Mouse (Mus musculus) heart, adult 2 months (tissue): ENCODE measurements around the gene Olfr695. TPM values are rescaled to one million over a fixed set of nuclear protein-coding genes. Genes with fewer than 3 reads are reported as not detected.
"Not testable (repeated sequence)": the region's sequence is repeated elsewhere in the genome, so short reads cannot be mapped to it uniquely, and the experiment has no call there.

Source experiments
- DNase-seq, 2 experiments: peaks; one replicate each; pipeline ENCODE4 v3.0.0; 2021
- H3K27ac ChIP-seq: fragments of 200-600 bp; 2 replicates; pipeline ENCODE4 v1.8.1; 2022
- H3K27me3 ChIP-seq: fragments of 200-500 bp; 2 replicates; pipeline ENCODE4 v1.6.1; 2012; ENCODE audit warnings: mild to moderate bottlenecking, low read length, inconsistent platforms, mixed read lengths; ENCODE audit not compliant: control insufficient read depth, insufficient read depth
- H3K36me3 ChIP-seq: fragments of 200-500 bp; 2 replicates; pipeline ENCODE4 v1.6.1; 2012; ENCODE audit warnings: low read length, inconsistent platforms; ENCODE audit not compliant: control insufficient read depth, insufficient read depth
- H3K4me1 ChIP-seq: fragments of 200-500 bp; 2 replicates; pipeline ENCODE4 v1.6.1; 2011; ENCODE audit warnings: low read length; ENCODE audit not compliant: control insufficient read depth, insufficient read depth
- H3K4me3 ChIP-seq: fragments of 200-600 bp; 2 replicates; pipeline ENCODE4 v1.8.1; 2022
- H3K79me2 ChIP-seq: fragments of 200-500 bp; replicated peaks from 2 replicates; pipeline ENCODE4 v1.6.1; 2012; ENCODE audit warnings: mild to moderate bottlenecking, inconsistent platforms, low read length, moderate library complexity, mixed read lengths; ENCODE audit not compliant: control insufficient read depth, insufficient read depth
- H3K9ac ChIP-seq: fragments of 200-500 bp; 2 replicates; pipeline ENCODE4 v1.6.1; 2012; ENCODE audit warnings: low read depth, mild to moderate bottlenecking, control low read depth, inconsistent platforms, low read length, mixed read lengths
- CTCF ChIP-seq: fragments of 200-600 bp; IDR thresholded peaks from 2 replicates; pipeline ENCODE4 v1.8.1; 2022; ENCODE audit warnings: antibody characterized with exemption, mild to moderate bottlenecking, moderate library complexity
- EP300 ChIP-seq: fragments of 200-500 bp; IDR thresholded peaks from 2 replicates; pipeline ENCODE4 v1.6.1; 2011; ENCODE audit warnings: low read depth, low read length, control low read depth; ENCODE audit not compliant: insufficient read depth
- POLR2A ChIP-seq: fragments of 200-500 bp; IDR thresholded peaks from 2 replicates; pipeline ENCODE4 v1.6.1; 2011; ENCODE audit warnings: mild to moderate bottlenecking, low read depth, low read length, control low read depth; ENCODE audit not compliant: insufficient read depth
- WGBS: fragments of 180-500 bp; shearing (Covaris S2); methylation state at CpG from one replicate; pipeline ENCODE4 v1.1.7; 2018; 5-methylcytosine and 5-hydroxymethylcytosine counted together
- intact Hi-C: fragments of 180-260 bp; cut with DNase I; formaldehyde crosslinking; loops from one replicate; pipeline ENCODE4 v1.15.1; 2025
- polyA plus RNA-seq: library from polyadenylated mRNA; depleted of rRNA; stranded (reverse); fragments of >200 nt; gene quantifications from 2 replicates; pipeline ENCODE4 v1.2.3, GENCODE M21; 2012
- total RNA-seq, 2 experiments: library from RNA; stranded (reverse); gene quantifications; 2 replicates each; pipeline ENCODE4 v1.2.3; 2021

The Olfr695 gene
- total and polyA plus RNA-seq, 3 experiments, result not detected

- no peak for DNase-seq
- TF ChIP-seq POLR2A, result no peak
- TF ChIP-seq EP300, result no peak
- TF ChIP-seq CTCF, result no peak
- Histone ChIP-seq H3K9ac (no peak overlapping the region), H3K4me3 (no peak overlapping the region), H3K4me1 (no peaks in the 10 kb centered on the region), H3K79me2 (no peaks in the 10 kb centered on the region), H3K27me3 (no peaks in the 10 kb centered on the region), H3K27ac (no peak overlapping the region), H3K36me3 (no peaks in the 10 kb centered on the region)
- 66% methylated on average over 2 of the region's 2 CpGs for WGBS
- intact Hi-C loops, result no loop called here
These were observed 17.5 kb upstream of the Olfr695 start for GRCm38 (mm10) chr7:106733717-106734116.

DNA sequence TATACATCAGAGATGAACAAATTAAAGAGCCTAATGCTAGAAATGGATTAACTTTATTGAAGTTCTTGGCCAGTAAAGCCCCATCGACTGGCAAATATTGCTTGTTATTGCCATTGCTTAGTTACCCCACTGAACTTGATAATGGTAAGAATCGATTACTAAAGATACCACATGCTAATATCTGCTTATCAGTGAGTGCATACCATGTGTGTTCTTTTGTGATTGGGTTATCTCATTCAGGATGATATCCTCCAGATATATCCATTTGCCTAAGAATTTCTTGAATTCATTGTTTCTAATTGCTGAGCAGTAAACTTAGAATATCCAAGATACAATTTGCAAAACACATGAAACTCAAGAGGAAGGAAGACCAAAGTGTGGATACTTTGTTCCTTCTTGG is 9.5 kb upstream of the Olfr695 start:
- H3K4me3 ChIP-seq, H3K79me2 ChIP-seq, H3K9ac ChIP-seq, intact Hi-C loops, H3K27me3 ChIP-seq, H3K27ac ChIP-seq, H3K36me3 ChIP-seq, H3K4me1 ChIP-seq, DNase-seq: not testable (repeated sequence)
- 72% methylated on average over 2 of the region's 2 CpGs for WGBS

DNA sequence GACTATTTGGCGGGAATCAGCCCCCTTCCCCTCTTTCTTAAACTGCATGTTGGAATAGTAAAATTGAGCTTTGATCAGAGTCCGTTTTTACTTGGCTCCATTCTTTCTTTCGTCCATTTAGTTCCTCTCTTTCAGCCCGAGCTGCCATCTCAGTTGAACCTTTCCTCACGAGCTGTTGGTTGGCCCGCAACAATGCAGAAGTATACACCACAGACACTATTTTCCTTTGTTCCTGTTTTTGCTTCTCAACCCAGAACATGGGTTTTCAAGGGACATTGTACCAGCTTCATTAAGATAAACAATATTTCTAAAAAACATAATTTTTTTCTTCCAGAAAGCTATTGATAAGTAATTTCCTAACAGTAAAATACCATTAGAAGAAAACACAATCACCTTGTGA is 4.7 kb downstream of the Olfr695 start:
- Histone ChIP-seq H3K79me2 (no peaks in the 10 kb centered on the region), H3K27ac (no peak overlapping the region), H3K4me3 (no peak overlapping the region), H3K27me3 (no peaks in the 10 kb centered on the region), H3K4me1 (no peaks in the 10 kb centered on the region), H3K36me3 (no peaks in the 10 kb centered on the region), H3K9ac (no peak overlapping the region)
- no peak for DNase-seq
- WGBS, result 75% methylated on average over 6 of the region's 6 CpGs
- intact Hi-C loops, result no loop called here
- no peak for TF ChIP-seq EP300
- no peak for TF ChIP-seq POLR2A
- TF ChIP-seq CTCF, result no peak

GRCm38 (mm10) chr7:106707705-106708104 is 8.5 kb downstream of the Olfr695 start:
- intact Hi-C loops, H3K36me3 ChIP-seq, H3K4me1 ChIP-seq, DNase-seq, H3K9ac ChIP-seq, H3K27ac ChIP-seq, H3K27me3 ChIP-seq, H3K4me3 ChIP-seq, H3K79me2 ChIP-seq: not testable (repeated sequence)
- 89% methylated on average over 10 of the region's 10 CpGs for WGBS

GRCm38 (mm10) chr7:106696891-106697290 is 19.3 kb downstream of the Olfr695 start:
- H3K9ac ChIP-seq, result no peak overlapping the region
- no peak for TF ChIP-seq EP300
- no peak for TF ChIP-seq POLR2A
- no peak for TF ChIP-seq CTCF
- H3K36me3 ChIP-seq, result no peaks in the 10 kb centered on the region
- intact Hi-C loops, result no loop called here
- DNase-seq, result no peak
- no peaks in the 10 kb centered on the region for H3K79me2 ChIP-seq
- H3K27ac ChIP-seq, result no peak overlapping the region
- no peaks in the 10 kb centered on the region for H3K27me3 ChIP-seq
- no peak overlapping the region for H3K4me3 ChIP-seq
- H3K4me1 ChIP-seq, result no peaks in the 10 kb centered on the region
- 69% methylated on average over 1 of the region's 1 CpGs for WGBS

DNA sequence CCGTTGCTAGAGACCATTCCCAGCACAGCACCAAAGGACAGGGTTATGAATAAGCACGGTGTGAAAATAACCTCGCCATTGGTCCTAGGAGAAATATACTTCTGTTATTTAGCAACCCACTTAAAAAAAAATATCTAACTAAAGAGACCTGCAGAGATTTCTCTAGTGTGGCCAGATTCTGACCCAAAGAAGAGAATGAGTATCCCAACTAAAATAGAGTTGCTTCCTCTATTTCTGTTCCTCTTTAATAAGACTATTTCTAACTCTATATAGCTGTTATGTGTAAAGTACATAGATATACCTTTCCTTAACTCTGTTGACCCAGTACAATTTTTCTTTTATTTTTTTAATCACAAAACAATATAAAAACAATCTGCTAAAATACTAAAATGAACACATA is 23.2 kb downstream of the Olfr695 start:
- Histone ChIP-seq H3K27ac (no peak overlapping the region), H3K4me3 (no peak overlapping the region), H3K4me1 (no peaks in the 10 kb centered on the region), H3K9ac (no peak overlapping the region), H3K27me3 (no peaks in the 10 kb centered on the region), H3K79me2 (no peaks in the 10 kb centered on the region), H3K36me3 (no peaks in the 10 kb centered on the region)
- TF ChIP-seq EP300 (no peak), CTCF (no peak), POLR2A (no peak)
- intact Hi-C loops, result no loop called here
- 62% methylated on average over 3 of the region's 3 CpGs for WGBS
- DNase-seq, result no peak

DNA sequence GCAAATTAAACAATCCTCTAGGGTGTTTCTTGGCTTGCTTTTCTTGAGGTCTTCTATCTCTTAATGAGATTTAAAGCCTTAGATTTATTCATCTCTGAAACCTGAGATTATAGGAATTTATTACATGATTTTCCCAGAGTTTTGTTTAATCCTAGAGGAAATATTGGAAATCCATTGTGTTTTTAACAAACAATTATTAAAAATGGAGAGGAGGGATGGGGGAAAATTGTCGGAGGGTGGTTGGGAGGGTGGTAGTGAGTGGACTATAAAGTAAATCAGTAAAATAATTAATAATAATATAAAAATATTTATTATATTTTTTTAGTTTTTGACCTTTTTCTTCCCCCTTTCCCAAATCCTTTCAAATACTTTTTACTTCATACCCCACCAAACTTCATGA is 24.5 kb downstream of the Olfr695 start, which contains the start of gene Olfr694:
Gene Olfr694 (minus strand): TSS at position 101 of the 400 bp plus-strand sequence.
- DNase-seq, result no peak
- no peaks in the 10 kb centered on the region for H3K36me3 ChIP-seq
- no peak within 1 kb of the TSS for H3K4me3 ChIP-seq
- TF ChIP-seq CTCF (no peak), POLR2A (no peak), EP300 (no peak)
- H3K4me1 ChIP-seq, result no peaks in the 10 kb centered on the region
- 90% methylated on average over 1 of the region's 1 CpGs for WGBS
- intact Hi-C loops, result no loop called here
- H3K27me3 ChIP-seq, result no peaks in the 10 kb centered on the region
- H3K9ac ChIP-seq, result no peak within 1 kb of the TSS
- no peaks in the 10 kb centered on the region for H3K79me2 ChIP-seq
- no peak within 1 kb of the TSS for H3K27ac ChIP-seq
